Mouse (Mus musculus) small intestine, adult 2 months (tissue): ENCODE results near the gene Rabac1.

Source experiments
- CTCF ChIP-seq: fragments of 200-500 bp; IDR thresholded peaks from 2 replicates; pipeline ENCODE4 v1.5.1; 2012; ENCODE audit warnings: low read depth, mild to moderate bottlenecking, control low read depth, inconsistent platforms, low read length, moderate library complexity, mixed read lengths; ENCODE audit not compliant: insufficient replicate concordance, insufficient read length; ENCODE audit errors: extremely low read depth
- POLR2A ChIP-seq: fragments of 200-500 bp; IDR thresholded peaks from 2 replicates; pipeline ENCODE4 v1.6.1; 2012; ENCODE audit warnings: low read depth, mild to moderate bottlenecking, control low read depth, inconsistent platforms, low read length, moderate library complexity

DNA sequence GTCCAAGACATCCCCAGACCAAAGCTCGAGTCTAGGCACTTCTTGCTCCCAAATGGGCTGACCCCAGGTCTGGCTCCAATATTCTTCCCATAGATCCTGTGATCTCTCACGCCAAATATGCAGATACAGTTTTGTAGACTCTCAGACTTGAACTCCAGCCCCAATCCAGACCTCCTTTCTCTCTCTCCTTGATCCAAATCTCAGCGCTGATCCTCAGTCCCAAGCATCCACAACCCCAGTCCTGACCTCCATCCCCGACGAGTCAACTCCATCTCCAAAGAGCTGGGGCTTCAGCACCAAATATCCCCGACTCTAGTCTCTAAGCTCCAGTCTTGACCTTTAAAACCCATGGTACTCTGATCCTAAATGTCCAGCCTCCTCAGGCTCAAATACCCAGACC, 28.9 kb downstream of the Rabac1 start:
- TF ChIP-seq CTCF, result no peak
- TF ChIP-seq POLR2A, result no peak
